Mouse (Mus musculus) liver, adult 2 months (tissue): ENCODE results near the gene Fuom. TPM values are rescaled to one million over a fixed set of nuclear protein-coding genes. Genes with fewer than 3 reads are reported as not detected.

Experiments
- DNase-seq: peaks from one replicate; pipeline ENCODE4 v3.0.0-alpha.2; 2011; ENCODE audit warnings: low read depth, low spot score; ENCODE audit errors: extremely low read depth
- H3K27ac ChIP-seq: fragments of 200-500 bp; replicated peaks from 2 replicates; pipeline ENCODE4 v1.5.1; 2012; ENCODE audit warnings: low read depth, mild to moderate bottlenecking, control low read depth, inconsistent platforms, low read length; ENCODE audit not compliant: insufficient read depth
- H3K27me3 ChIP-seq: fragments of 200-500 bp; 2 replicates; pipeline ENCODE4 v1.6.1; 2012; ENCODE audit warnings: mild to moderate bottlenecking, moderate library complexity, low read length, inconsistent platforms; ENCODE audit not compliant: control insufficient read depth, insufficient read depth
- H3K36me3 ChIP-seq: fragments of 200-500 bp; 2 replicates; pipeline ENCODE4 v1.6.1; 2012; ENCODE audit warnings: low read length, inconsistent platforms; ENCODE audit not compliant: control insufficient read depth, insufficient read depth
- H3K4me1 ChIP-seq: fragments of 200-500 bp; 2 replicates; pipeline ENCODE4 v1.6.1; 2011; ENCODE audit warnings: low read length; ENCODE audit not compliant: control insufficient read depth, insufficient read depth
- H3K4me3 ChIP-seq: fragments of 200-500 bp; 2 replicates; pipeline ENCODE4 v1.5.1; 2011; ENCODE audit warnings: low read depth, mild to moderate bottlenecking, control low read depth, low read length, moderate library complexity; ENCODE audit not compliant: insufficient read depth
- H3K79me2 ChIP-seq: fragments of 200-500 bp; 2 replicates; pipeline ENCODE4 v1.6.1; 2012; ENCODE audit warnings: inconsistent platforms, mild to moderate bottlenecking, low read length, moderate library complexity; ENCODE audit not compliant: control insufficient read depth, insufficient read depth
- H3K9ac ChIP-seq: fragments of 200-500 bp; 2 replicates; pipeline ENCODE4 v1.6.1; 2012; ENCODE audit warnings: low read depth, mild to moderate bottlenecking, control low read depth, inconsistent platforms, low read length
- CTCF ChIP-seq: fragments of 200-500 bp; IDR thresholded peaks from 2 replicates; pipeline ENCODE4 v1.5.1; 2011; ENCODE audit warnings: low read depth, low read length, control low read depth
- POLR2A ChIP-seq: fragments of 200-500 bp; IDR thresholded peaks from 2 replicates; pipeline ENCODE4 v1.6.1; 2011; ENCODE audit warnings: low read length, control low read depth; ENCODE audit not compliant: insufficient read depth; ENCODE audit errors: extremely low read depth
- WGBS: fragments of 180-500 bp; shearing (Covaris S2); methylation state at CpG from one replicate; pipeline ENCODE4 v1.1.7; 2018; 5-methylcytosine and 5-hydroxymethylcytosine counted together
- polyA plus RNA-seq: library from polyadenylated mRNA; depleted of rRNA; stranded (reverse); fragments of >200 nt; gene quantifications from 2 replicates; pipeline ENCODE4 v1.2.3, GENCODE M21; 2012
- total RNA-seq: library from RNA; depleted of rRNA; stranded (reverse); fragments of >200 nt; gene quantifications from 2 replicates; pipeline ENCODE4 v1.2.3, GENCODE M21; 2014

The Fuom gene
- total and polyA plus RNA-seq, 2 experiments: 68.6 to 77.5 TPM

DNA sequence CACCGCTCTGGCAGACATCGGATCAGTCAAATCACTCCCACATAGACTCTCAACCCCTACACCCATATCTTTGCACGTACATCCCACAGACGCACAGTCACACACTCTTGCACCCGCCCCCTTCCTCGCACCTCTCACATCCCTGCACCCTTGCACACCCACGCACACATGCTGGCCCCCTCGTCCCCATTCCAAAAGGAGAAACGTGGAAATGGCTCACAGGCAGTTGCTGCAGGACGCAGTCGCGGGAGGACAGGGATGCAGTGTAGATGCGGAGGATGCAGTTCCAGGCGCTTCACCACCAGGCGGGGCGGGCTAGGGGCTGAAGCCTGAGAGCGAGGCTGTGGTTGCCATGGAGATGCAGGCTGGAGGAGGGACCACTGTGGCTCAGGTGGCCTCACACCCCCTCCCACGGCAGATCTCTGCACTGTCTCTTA, 20.0 kb downstream of the Fuom start, which contains the start of gene Caly:
Gene Caly (minus strand): TSS at position 307 of the 437 bp plus-strand sequence.
- Histone ChIP-seq H3K9ac (no peak within 1 kb of the TSS), H3K4me3 (no peak within 1 kb of the TSS), H3K79me2 (no peaks in the 10 kb centered on the region), H3K36me3 (no peaks in the 10 kb centered on the region), H3K27ac (no peak within 1 kb of the TSS), H3K4me1 (no peaks in the 10 kb centered on the region), H3K27me3 (peaks cover 10% of the 10 kb centered on the region)
- DNase-seq: no peak
- 0 out of 2 replicates have a peak, but pooled peaks have one; percentile 20 for TF ChIP-seq CTCF
- TF ChIP-seq POLR2A: no peak
- 17% methylated on average over 18 of the region's 18 CpGs for WGBS

- TF ChIP-seq CTCF (no peak), POLR2A (no peak)
- H3K9ac ChIP-seq: no peak overlapping the region
- no peaks in the 10 kb centered on the region for H3K79me2 ChIP-seq
- DNase-seq: no peak
- H3K4me3 ChIP-seq: no peak overlapping the region
- H3K27me3 ChIP-seq: peaks cover 10% of the 10 kb centered on the region
- H3K27ac ChIP-seq: no peak overlapping the region
- WGBS: 36% methylated on average over 20 of the region's 20 CpGs
- H3K4me1 ChIP-seq: no peaks in the 10 kb centered on the region
- no peaks in the 10 kb centered on the region for H3K36me3 ChIP-seq
Observed at GRCm38 (mm10) chr7:140081408-140082241, 20.6 kb downstream of the Fuom start.

DNA sequence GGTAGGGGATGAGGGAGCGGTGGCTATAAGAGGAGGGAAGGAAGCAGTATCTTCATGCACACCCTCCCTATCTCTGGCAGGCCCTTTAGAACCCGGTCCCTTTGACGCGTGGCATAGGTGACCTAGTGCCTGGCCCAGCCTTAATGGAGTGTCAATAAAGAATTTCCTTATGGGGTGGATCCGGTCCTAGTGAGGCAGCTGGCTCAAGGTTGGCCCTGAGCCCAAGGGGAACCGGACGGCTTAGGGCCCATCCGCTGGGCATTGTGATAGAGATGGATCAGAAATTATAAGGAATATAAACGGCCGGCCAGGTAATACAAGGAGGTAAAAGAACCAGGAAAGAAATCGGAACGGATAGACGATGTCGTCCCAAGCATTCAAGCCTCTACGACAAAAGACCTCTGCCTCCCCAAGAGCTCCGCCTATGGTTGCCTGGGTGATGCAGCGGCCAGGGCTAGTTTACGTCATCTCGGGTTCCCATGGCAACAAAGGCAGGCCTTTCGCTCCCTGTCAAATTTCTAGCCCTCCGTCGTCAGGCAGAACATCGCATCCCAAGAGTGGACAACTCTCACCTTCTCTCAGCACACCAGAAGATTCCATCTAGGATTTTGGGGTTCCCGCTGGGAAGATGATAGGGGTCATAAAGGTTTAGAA, 21.6 kb downstream of the Fuom start:
- TF ChIP-seq POLR2A: no peak
- no peak overlapping the region for H3K9ac ChIP-seq
- DNase-seq: peak; percentile 59
- no peak overlapping the region for H3K27ac ChIP-seq
- no peaks in the 10 kb centered on the region for H3K36me3 ChIP-seq
- H3K79me2 ChIP-seq: no peaks in the 10 kb centered on the region
- H3K27me3 ChIP-seq: peaks cover 10% of the 10 kb centered on the region
- no peaks in the 10 kb centered on the region for H3K4me1 ChIP-seq
- no peak overlapping the region for H3K4me3 ChIP-seq
- WGBS: 7% methylated on average over 24 of the region's 24 CpGs

DNA sequence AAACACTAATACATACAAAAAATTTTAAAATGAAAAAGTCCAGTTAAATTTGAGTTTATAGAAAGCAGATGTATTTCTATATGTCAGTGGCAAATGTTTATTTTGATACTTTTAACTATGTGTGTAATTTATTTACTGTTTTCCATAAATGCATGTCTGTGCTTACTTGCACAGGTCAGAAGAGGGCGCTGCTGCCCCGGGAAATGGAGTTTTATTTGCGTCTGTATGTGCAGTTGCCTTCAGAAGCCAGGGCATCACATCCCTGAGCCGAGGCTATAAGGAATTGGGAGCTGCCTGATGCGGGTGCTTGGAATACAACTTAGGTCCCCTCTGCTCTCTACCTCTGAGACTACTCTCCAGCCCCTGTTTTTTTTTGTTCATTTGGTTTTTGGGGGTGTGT, 23.5 kb downstream of the Fuom start:
- H3K27ac ChIP-seq: no peak overlapping the region
- H3K36me3 ChIP-seq: no peaks in the 10 kb centered on the region
- H3K4me1 ChIP-seq: no peaks in the 10 kb centered on the region
- peak; percentile 65 for DNase-seq
- peaks cover 10% of the 10 kb centered on the region for H3K27me3 ChIP-seq
- TF ChIP-seq CTCF: peak; percentile 80
- TF ChIP-seq POLR2A: no peak
- no peak overlapping the region for H3K4me3 ChIP-seq
- H3K79me2 ChIP-seq: no peaks in the 10 kb centered on the region
- 7% methylated on average over 5 of the region's 5 CpGs for WGBS
- no peak overlapping the region for H3K9ac ChIP-seq

- no peaks in the 10 kb centered on the region for H3K4me1 ChIP-seq
- no peak for DNase-seq
- 82% methylated on average over 6 of the region's 6 CpGs for WGBS
- no peak overlapping the region for H3K27ac ChIP-seq
- no peak overlapping the region for H3K9ac ChIP-seq
- no peaks in the 10 kb centered on the region for H3K79me2 ChIP-seq
- H3K27me3 ChIP-seq: peaks cover 10% of the 10 kb centered on the region
- TF ChIP-seq CTCF (no peak), POLR2A (no peak)
- H3K36me3 ChIP-seq: no peaks in the 10 kb centered on the region
- no peak overlapping the region for H3K4me3 ChIP-seq
Observed at GRCm38 (mm10) chr7:140077698-140078097, 24.5 kb downstream of the Fuom start.
